Mouse (Mus musculus): ENCODE measurements around the gene Olfm1. TPM values are rescaled to one million over a fixed set of nuclear protein-coding genes. Genes with fewer than 3 reads are reported as not detected.

Gene Olfm1
- polyA plus RNA-seq, 1 experiment, result 11.7 TPM

GRCm38 (mm10) chr2:28209211-28209610 lies 16.4 kb downstream of the Olfm1 start:
- WGBS, result 89% methylated on average over 5 of the region's 5 CpGs
- no peak overlapping the region for H3K4me3 ChIP-seq (ENCODE audit: extremely low read depth, insufficient read depth, insufficient read length)
- H3K27ac ChIP-seq (ENCODE audit: insufficient read depth, low read length), result no peak overlapping the region
- peaks cover 4% of the 10 kb centered on the region for H3K27me3 ChIP-seq (ENCODE audit: control insufficient read depth, insufficient read depth, low read length)
- no peaks in the 10 kb centered on the region for H3K36me3 ChIP-seq (ENCODE audit: control insufficient read depth, insufficient read depth, low read length)
- no peak for DNase-seq (ENCODE audit: low read depth in 1 of 2, low spot score in 2 of 2)
- H3K4me1 ChIP-seq (ENCODE audit: control insufficient read depth, insufficient read depth, insufficient read length), result no peaks in the 10 kb centered on the region
- no peak for TF ChIP-seq POLR2A (IDR thresholded peaks at IDR 0.05; ENCODE audit: low read depth, low read length)
- TF ChIP-seq CTCF (IDR thresholded peaks at IDR 0.05; ENCODE audit: extremely low read depth, insufficient read depth, insufficient read length, insufficient replicate concordance), result no peak

- H3K4me1 ChIP-seq (ENCODE audit: control insufficient read depth, insufficient read depth, insufficient read length), result no peaks in the 10 kb centered on the region
- peaks cover 4% of the 10 kb centered on the region for H3K27me3 ChIP-seq (ENCODE audit: control insufficient read depth, insufficient read depth, low read length)
- WGBS, result 85% methylated on average over 12 of the region's 12 CpGs
- no peak overlapping the region for H3K4me3 ChIP-seq (ENCODE audit: extremely low read depth, insufficient read depth, insufficient read length)
- no peaks in the 10 kb centered on the region for H3K36me3 ChIP-seq (ENCODE audit: control insufficient read depth, insufficient read depth, low read length)
- DNase-seq (ENCODE audit: low read depth in 1 of 2, low spot score in 2 of 2), result no peak
- TF ChIP-seq CTCF (IDR thresholded peaks at IDR 0.05; ENCODE audit: extremely low read depth, insufficient read depth, insufficient read length, insufficient replicate concordance) (no peak), POLR2A (IDR thresholded peaks at IDR 0.05; ENCODE audit: low read depth, low read length) (no peak)
- H3K27ac ChIP-seq (ENCODE audit: insufficient read depth, low read length), result no peak overlapping the region
These were observed 16.9 kb downstream of the Olfm1 start for GRCm38 (mm10) chr2:28209653-28210052.

GRCm38 (mm10) chr2:28210273-28210672 lies 17.5 kb downstream of the Olfm1 start:
- Histone ChIP-seq H3K27ac (ENCODE audit: insufficient read depth, low read length) (no peak overlapping the region), H3K4me3 (ENCODE audit: extremely low read depth, insufficient read depth, insufficient read length) (no peak overlapping the region), H3K4me1 (ENCODE audit: control insufficient read depth, insufficient read depth, insufficient read length) (no peaks in the 10 kb centered on the region), H3K27me3 (ENCODE audit: control insufficient read depth, insufficient read depth, low read length) (peaks cover 4% of the 10 kb centered on the region), H3K36me3 (ENCODE audit: control insufficient read depth, insufficient read depth, low read length) (no peaks in the 10 kb centered on the region)
- no peak for TF ChIP-seq POLR2A (IDR thresholded peaks at IDR 0.05; ENCODE audit: low read depth, low read length)
- WGBS, result 76% methylated on average over 4 of the region's 4 CpGs
- no peak for DNase-seq (ENCODE audit: low read depth in 1 of 2, low spot score in 2 of 2)

- WGBS, result 74% methylated on average over 22 of the region's 22 CpGs
- DNase-seq (ENCODE audit: low read depth in 1 of 2, low spot score in 2 of 2), result no peak
- no peaks in the 10 kb centered on the region; the same call in 1 of the 2 replicates for H3K27me3 ChIP-seq (ENCODE audit: control insufficient read depth, insufficient read depth, low read length)
These were observed 18.9 kb downstream of the Olfm1 start for GRCm38 (mm10) chr2:28211531-28212281.

GRCm38 (mm10) chr2:28212911-28213310 lies 20.1 kb downstream of the Olfm1 start:
- no peak for DNase-seq (ENCODE audit: low read depth in 1 of 2, low spot score in 2 of 2)
- Histone ChIP-seq H3K27ac (ENCODE audit: insufficient read depth, low read length) (no peak overlapping the region), H3K4me3 (ENCODE audit: extremely low read depth, insufficient read depth, insufficient read length) (no peak overlapping the region), H3K27me3 (ENCODE audit: control insufficient read depth, insufficient read depth, low read length) (no peaks in the 10 kb centered on the region), H3K4me1 (ENCODE audit: control insufficient read depth, insufficient read depth, insufficient read length) (no peaks in the 10 kb centered on the region), H3K36me3 (ENCODE audit: control insufficient read depth, insufficient read depth, low read length) (no peaks in the 10 kb centered on the region)
- WGBS, result 57% methylated on average over 5 of the region's 5 CpGs
- TF ChIP-seq POLR2A (IDR thresholded peaks at IDR 0.05; ENCODE audit: low read depth, low read length) (no peak), CTCF (IDR thresholded peaks at IDR 0.05; ENCODE audit: extremely low read depth, insufficient read depth, insufficient read length, insufficient replicate concordance) (no peak)

More at GRCm38 (mm10) chr2:28211531-28212281, 18.9 kb downstream of the Olfm1 start:
- Histone ChIP-seq H3K4me1 (ENCODE audit: control insufficient read depth, insufficient read depth, insufficient read length) (no peaks in the 10 kb centered on the region), H3K36me3 (ENCODE audit: control insufficient read depth, insufficient read depth, low read length) (no peaks in the 10 kb centered on the region), H3K4me3 (ENCODE audit: extremely low read depth, insufficient read depth, insufficient read length) (no peak overlapping the region), H3K27ac (ENCODE audit: insufficient read depth, low read length) (no peak overlapping the region)
- TF ChIP-seq CTCF (IDR thresholded peaks at IDR 0.05; ENCODE audit: extremely low read depth, insufficient read depth, insufficient read length, insufficient replicate concordance), result no peak
- TF ChIP-seq POLR2A (IDR thresholded peaks at IDR 0.05; ENCODE audit: low read depth, low read length), result no peak

GRCm38 (mm10) chr2:28216211-28216775 lies 23.5 kb downstream of the Olfm1 start:
- Histone ChIP-seq H3K27me3 (ENCODE audit: control insufficient read depth, insufficient read depth, low read length) (no peaks in the 10 kb centered on the region), H3K27ac (ENCODE audit: insufficient read depth, low read length) (no peak overlapping the region), H3K36me3 (ENCODE audit: control insufficient read depth, insufficient read depth, low read length) (no peaks in the 10 kb centered on the region), H3K4me3 (ENCODE audit: extremely low read depth, insufficient read depth, insufficient read length) (no peak overlapping the region), H3K4me1 (ENCODE audit: control insufficient read depth, insufficient read depth, insufficient read length) (no peaks in the 10 kb centered on the region)
- DNase-seq (ENCODE audit: low read depth in 1 of 2, low spot score in 2 of 2), result no peak
- 77% methylated on average over 5 of the region's 5 CpGs for WGBS
- TF ChIP-seq POLR2A (IDR thresholded peaks at IDR 0.05; ENCODE audit: low read depth, low read length) (no peak), CTCF (IDR thresholded peaks at IDR 0.05; ENCODE audit: extremely low read depth, insufficient read depth, insufficient read length, insufficient replicate concordance) (no peak)

- TF ChIP-seq POLR2A (IDR thresholded peaks at IDR 0.05; ENCODE audit: low read depth, low read length) (no peak), CTCF (IDR thresholded peaks at IDR 0.05; ENCODE audit: extremely low read depth, insufficient read depth, insufficient read length, insufficient replicate concordance) (no peak)
- H3K27me3 ChIP-seq (ENCODE audit: control insufficient read depth, insufficient read depth, low read length), result no peaks in the 10 kb centered on the region
- WGBS, result 97% methylated on average over 1 of the region's 1 CpGs
These were observed 25.0 kb downstream of the Olfm1 start for GRCm38 (mm10) chr2:28217783-28218182.

More at GRCm38 (mm10) chr2:28217783-28218182, 25.0 kb downstream of the Olfm1 start:
- H3K36me3 ChIP-seq (ENCODE audit: control insufficient read depth, insufficient read depth, low read length), result no peaks in the 10 kb centered on the region
- H3K4me3 ChIP-seq (ENCODE audit: extremely low read depth, insufficient read depth, insufficient read length), result no peak overlapping the region
- H3K4me1 ChIP-seq (ENCODE audit: control insufficient read depth, insufficient read depth, insufficient read length), result no peaks in the 10 kb centered on the region
- DNase-seq (ENCODE audit: low read depth in 1 of 2, low spot score in 2 of 2), result no peak
- H3K27ac ChIP-seq (ENCODE audit: insufficient read depth, low read length), result no peak overlapping the region
